Mouse (Mus musculus): ENCODE data around the gene Cs. TPM values are rescaled to one million over a fixed set of nuclear protein-coding genes. Genes with fewer than 3 reads are reported as not detected.

Cs gene
- polyA plus RNA-seq, 1 experiment from 2014 or later, result 152 TPM

DNA sequence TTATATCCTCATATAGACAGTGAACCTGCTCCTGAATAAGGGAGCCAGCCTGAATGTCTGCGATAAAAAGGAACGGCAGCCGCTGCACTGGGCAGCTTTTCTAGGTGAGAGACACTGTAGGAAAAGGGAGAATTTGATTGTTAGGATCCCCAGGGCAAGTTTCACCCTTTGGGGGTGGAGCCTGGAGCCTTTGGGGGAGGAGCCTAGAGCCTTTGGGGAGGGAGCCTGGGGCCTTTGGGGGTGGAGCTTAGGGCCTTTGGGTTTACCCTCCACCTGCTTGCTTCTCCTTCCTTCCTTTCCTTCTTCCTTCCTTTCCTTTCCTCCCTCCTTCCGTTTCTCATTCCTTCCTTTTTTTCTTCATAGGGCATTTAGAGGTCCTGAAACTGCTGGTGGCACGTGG, 43.0 kb downstream of the Cs start:
- Histone ChIP-seq H3K9me3 (ENCODE audit: control insufficient read depth, low read length) (no peaks in the 10 kb centered on the region), H3K4me1 (replicated peaks; ENCODE audit: control insufficient read depth, insufficient read depth) (peaks cover 3% of the 10 kb centered on the region; the same call in 1 of the 2 replicates), H3K27ac (replicated peaks) (no peak overlapping the region), H3K36me3 (ENCODE audit: control insufficient read depth, insufficient read depth, low read length) (peaks cover 34% of the 10 kb centered on the region), H3K9ac (ENCODE audit: low read length) (no peak overlapping the region), H3K4me2 (replicated peaks; ENCODE audit: low read depth) (no peak overlapping the region), H3K27me3 (ENCODE audit: control insufficient read depth, insufficient read depth, low read length) (no peaks in the 10 kb centered on the region), H3K4me3 (ENCODE audit: low read depth, low read length) (no peak overlapping the region)
- DNase-seq (ENCODE audit: low spot score) (peak; percentile 68), ATAC-seq (ENCODE audit: low FRiP score, low TSS enrichment) (no peak)
- no peak for TF ChIP-seq EP300 (optimal IDR thresholded peaks at IDR 0.05)
- TF ChIP-seq CTCF (IDR thresholded peaks at IDR 0.05; ENCODE audit: low read depth), result no peak
- 89% methylated on average over 5 of the region's 5 CpGs for WGBS

DNA sequence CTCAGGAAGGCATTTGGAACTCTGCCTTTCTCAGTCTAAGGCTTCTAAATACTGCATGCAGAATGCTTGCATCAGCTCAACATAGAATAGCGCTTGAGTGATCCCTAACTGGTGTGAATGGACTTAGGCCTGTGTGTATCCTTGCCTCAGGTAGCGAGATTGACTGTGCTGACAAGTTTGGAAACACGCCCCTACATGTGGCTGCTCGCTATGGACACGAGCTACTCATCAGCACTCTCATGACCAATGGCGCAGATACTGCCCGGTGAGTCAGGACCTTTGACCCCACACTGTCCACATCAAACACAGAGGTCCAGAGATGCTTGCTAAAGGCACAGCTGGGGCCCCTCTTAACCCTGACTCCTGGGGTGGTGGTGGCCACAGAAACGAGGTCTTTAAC, 44.9 kb downstream of the Cs start:
- Histone ChIP-seq H3K4me1 (replicated peaks; ENCODE audit: control insufficient read depth, insufficient read depth) (peaks cover 3% of the 10 kb centered on the region; the same call in 1 of the 2 replicates), H3K4me3 (ENCODE audit: low read depth, low read length) (no peak overlapping the region), H3K27me3 (ENCODE audit: control insufficient read depth, insufficient read depth, low read length) (no peaks in the 10 kb centered on the region), H3K36me3 (ENCODE audit: control insufficient read depth, insufficient read depth, low read length) (peaks cover 48% of the 10 kb centered on the region), H3K9me3 (ENCODE audit: control insufficient read depth, low read length) (no peaks in the 10 kb centered on the region), H3K4me2 (replicated peaks; ENCODE audit: low read depth) (no peak overlapping the region), H3K27ac (replicated peaks) (no peak overlapping the region), H3K9ac (ENCODE audit: low read length) (no peak overlapping the region)
- DNase-seq (ENCODE audit: low spot score) (no peak), ATAC-seq (ENCODE audit: low FRiP score, low TSS enrichment) (no peak)
- 80% methylated on average over 8 of the region's 8 CpGs for WGBS
- TF ChIP-seq EP300 (optimal IDR thresholded peaks at IDR 0.05) (no peak), CTCF (IDR thresholded peaks at IDR 0.05; ENCODE audit: low read depth) (no peak)

- Histone ChIP-seq H3K36me3 (ENCODE audit: control insufficient read depth, insufficient read depth, low read length) (peaks cover 72% of the 10 kb centered on the region), H3K4me2 (replicated peaks; ENCODE audit: low read depth) (no peak overlapping the region), H3K27ac (replicated peaks) (no peak overlapping the region), H3K9me3 (ENCODE audit: control insufficient read depth, low read length) (no peaks in the 10 kb centered on the region), H3K27me3 (ENCODE audit: control insufficient read depth, insufficient read depth, low read length) (no peaks in the 10 kb centered on the region), H3K4me3 (ENCODE audit: low read depth, low read length) (no peak overlapping the region), H3K9ac (ENCODE audit: low read length) (no peak overlapping the region), H3K4me1 (replicated peaks; ENCODE audit: control insufficient read depth, insufficient read depth) (no peaks in the 10 kb centered on the region)
- TF ChIP-seq CTCF (IDR thresholded peaks at IDR 0.05; ENCODE audit: low read depth), result no peak
- no peak for TF ChIP-seq EP300 (optimal IDR thresholded peaks at IDR 0.05)
- WGBS, result 80% methylated on average over 7 of the region's 7 CpGs
- no peak for ATAC-seq (ENCODE audit: low FRiP score, low TSS enrichment)
- no peak for DNase-seq (ENCODE audit: low spot score)
Observed at GRCm38 (mm10) chr10:128385902-128386301, 48.4 kb downstream of the Cs start.

DNA sequence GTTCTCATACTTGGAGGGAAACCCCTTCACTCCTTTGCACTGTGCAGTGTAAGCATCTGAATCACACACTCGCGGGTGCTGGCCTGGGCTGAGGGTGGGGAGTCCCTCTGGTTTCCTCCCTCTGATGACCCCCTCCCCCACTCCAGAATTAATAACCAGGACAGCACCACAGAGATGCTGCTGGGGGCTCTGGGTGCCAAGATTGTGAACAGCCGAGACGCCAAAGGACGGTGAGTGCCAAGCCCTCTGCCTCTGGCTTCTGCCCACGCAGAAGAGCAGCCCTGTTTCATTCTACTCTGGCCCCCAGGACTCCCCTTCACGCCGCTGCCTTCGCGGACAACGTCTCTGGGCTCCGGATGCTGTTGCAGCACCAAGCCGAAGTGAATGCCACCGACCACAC, 51.4 kb downstream of the Cs start:
- ATAC-seq (ENCODE audit: low FRiP score, low TSS enrichment), result no peak
- 87% methylated on average over 14 of the region's 14 CpGs for WGBS
- Histone ChIP-seq H3K4me2 (replicated peaks; ENCODE audit: low read depth) (no peak overlapping the region), H3K4me1 (replicated peaks; ENCODE audit: control insufficient read depth, insufficient read depth) (no peaks in the 10 kb centered on the region), H3K27me3 (ENCODE audit: control insufficient read depth, insufficient read depth, low read length) (no peaks in the 10 kb centered on the region), H3K27ac (replicated peaks) (no peak overlapping the region), H3K9ac (ENCODE audit: low read length) (no peak overlapping the region), H3K4me3 (ENCODE audit: low read depth, low read length) (no peak overlapping the region), H3K9me3 (ENCODE audit: control insufficient read depth, low read length) (no peaks in the 10 kb centered on the region), H3K36me3 (ENCODE audit: control insufficient read depth, insufficient read depth, low read length) (peaks cover 62% of the 10 kb centered on the region)
- DNase-seq (ENCODE audit: low spot score), result no peak
- TF ChIP-seq CTCF (IDR thresholded peaks at IDR 0.05; ENCODE audit: low read depth) (no peak), EP300 (optimal IDR thresholded peaks at IDR 0.05) (no peak)

DNA sequence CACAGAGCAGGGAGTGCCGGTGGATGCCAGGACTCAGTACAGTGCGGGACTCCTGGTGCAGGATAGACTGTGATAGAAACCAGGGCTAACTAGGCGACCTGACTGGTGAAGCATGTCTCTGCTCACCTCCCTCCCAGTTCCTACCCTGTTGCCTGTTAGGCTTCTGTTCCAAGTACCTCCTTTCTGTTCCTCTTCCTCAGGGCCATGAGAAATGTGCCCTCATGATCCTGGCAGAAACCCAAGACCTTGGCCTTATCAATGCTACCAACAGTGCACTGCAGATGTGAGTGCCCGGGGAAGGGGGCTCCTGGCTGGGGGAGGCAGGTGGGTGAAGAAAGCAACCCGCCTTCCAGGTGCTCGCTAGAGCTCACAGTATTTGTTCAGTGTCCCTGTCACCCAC, 52.0 kb downstream of the Cs start:
- no peak overlapping the region for H3K27ac ChIP-seq (replicated peaks)
- ATAC-seq (ENCODE audit: low FRiP score, low TSS enrichment), result no peak

GRCm38 (mm10) chr10:128390366-128390765, 52.8 kb downstream of the Cs start:
- Histone ChIP-seq H3K27me3 (ENCODE audit: control insufficient read depth, insufficient read depth, low read length) (no peaks in the 10 kb centered on the region), H3K27ac (replicated peaks) (no peak overlapping the region), H3K4me2 (replicated peaks; ENCODE audit: low read depth) (no peak overlapping the region), H3K9ac (ENCODE audit: low read length) (no peak overlapping the region), H3K4me3 (ENCODE audit: low read depth, low read length) (no peak overlapping the region), H3K36me3 (ENCODE audit: control insufficient read depth, insufficient read depth, low read length) (peaks cover 54% of the 10 kb centered on the region), H3K4me1 (replicated peaks; ENCODE audit: control insufficient read depth, insufficient read depth) (no peaks in the 10 kb centered on the region), H3K9me3 (ENCODE audit: control insufficient read depth, low read length) (no peaks in the 10 kb centered on the region)
- TF ChIP-seq EP300 (optimal IDR thresholded peaks at IDR 0.05) (no peak), CTCF (IDR thresholded peaks at IDR 0.05; ENCODE audit: low read depth) (no peak)
- no peak for DNase-seq (ENCODE audit: low spot score)
- 86% methylated on average over 12 of the region's 12 CpGs for whole genome bisulfite sequencing
- ATAC-seq (ENCODE audit: low FRiP score, low TSS enrichment), result no peak

More for the DNA sequence above, 52.0 kb downstream of the Cs start:
- no peak overlapping the region for H3K4me2 ChIP-seq (replicated peaks; ENCODE audit: low read depth)
- no peaks in the 10 kb centered on the region for H3K9me3 ChIP-seq (ENCODE audit: control insufficient read depth, low read length)
- H3K36me3 ChIP-seq (ENCODE audit: control insufficient read depth, insufficient read depth, low read length), result peaks cover 60% of the 10 kb centered on the region
- no peaks in the 10 kb centered on the region for H3K27me3 ChIP-seq (ENCODE audit: control insufficient read depth, insufficient read depth, low read length)
- H3K9ac ChIP-seq (ENCODE audit: low read length), result no peak overlapping the region
- H3K4me3 ChIP-seq (ENCODE audit: low read depth, low read length), result no peak overlapping the region
- TF ChIP-seq EP300 (optimal IDR thresholded peaks at IDR 0.05) (no peak), CTCF (IDR thresholded peaks at IDR 0.05; ENCODE audit: low read depth) (no peak)
- WGBS, result 72% methylated on average over 6 of the region's 6 CpGs
- no peaks in the 10 kb centered on the region for H3K4me1 ChIP-seq (replicated peaks; ENCODE audit: control insufficient read depth, insufficient read depth)
- DNase-seq (ENCODE audit: low spot score), result no peak
